Mouse (Mus musculus) limb, embryonic 13.5 days (tissue): ENCODE measurements around the gene Nmral1. TPM values are rescaled to one million over a fixed set of nuclear protein-coding genes. Genes with fewer than 3 reads are reported as not detected.
A peak's percentile ranks its signal among the peaks of the same experiment; 100 is the strongest.

ENCODE experiments used
- ATAC-seq: fragments of 200-750 bp; cut with Nextera tagmentation; 2 replicates; pipeline ENCODE4 v1.8.0; 2017; ENCODE audit warnings: low read depth, moderate number of reproducible peaks, moderate TSS enrichment; ENCODE audit not compliant: low FRiP score
- H3K27ac ChIP-seq: fragments of 300-500 bp; sonication (generic); 2 replicates; pipeline ENCODE4 v1.5.1; 2015; ENCODE audit warnings: inconsistent platforms, mild to moderate bottlenecking, moderate library complexity
- H3K27me3 ChIP-seq: fragments of 300-500 bp; sonication (generic); 2 replicates; pipeline ENCODE4 v1.6.1; 2015; ENCODE audit warnings: mild to moderate bottlenecking, inconsistent platforms
- H3K36me3 ChIP-seq: fragments of 300-500 bp; sonication (generic); 2 replicates; pipeline ENCODE4 v1.6.1; 2015; ENCODE audit warnings: inconsistent platforms, mild to moderate bottlenecking, moderate library complexity
- H3K4me1 ChIP-seq: fragments of 300-500 bp; sonication (generic); 2 replicates; pipeline ENCODE4 v1.6.1; 2015; ENCODE audit warnings: inconsistent platforms
- H3K4me2 ChIP-seq: fragments of 300-500 bp; sonication (generic); replicated peaks from 2 replicates; pipeline ENCODE4 v1.6.1; 2015; ENCODE audit warnings: inconsistent platforms, mild to moderate bottlenecking, moderate library complexity
- H3K4me3 ChIP-seq: fragments of 300-500 bp; sonication (generic); 2 replicates; pipeline ENCODE4 v1.5.1; 2015; ENCODE audit warnings: moderate library complexity, mild to moderate bottlenecking, inconsistent platforms
- H3K9ac ChIP-seq: fragments of 300-500 bp; sonication (generic); 2 replicates; pipeline ENCODE4 v1.6.1; 2015; ENCODE audit warnings: mild to moderate bottlenecking, inconsistent platforms
- H3K9me3 ChIP-seq: fragments of 300-500 bp; sonication (generic); 2 replicates; pipeline ENCODE4 v1.6.1; 2016; ENCODE audit warnings: inconsistent platforms
- WGBS: fragments of 180-500 bp; shearing (Covaris S2); methylation state at CpG from one replicate; pipeline ENCODE4 v1.1.7; 2015; 5-methylcytosine and 5-hydroxymethylcytosine counted together
- polyA plus RNA-seq: library from polyadenylated mRNA; unstranded; fragments of >200 nt; fragmentation: Nextera tagmentation; extraction: Ambion mirVana; gene quantifications from 2 replicates; pipeline ENCODE4 v1.2.1, GENCODE M21; 2015

Gene Nmral1
- polyA plus RNA-seq, 1 experiment from 2014 or later = 113 TPM

DNA sequence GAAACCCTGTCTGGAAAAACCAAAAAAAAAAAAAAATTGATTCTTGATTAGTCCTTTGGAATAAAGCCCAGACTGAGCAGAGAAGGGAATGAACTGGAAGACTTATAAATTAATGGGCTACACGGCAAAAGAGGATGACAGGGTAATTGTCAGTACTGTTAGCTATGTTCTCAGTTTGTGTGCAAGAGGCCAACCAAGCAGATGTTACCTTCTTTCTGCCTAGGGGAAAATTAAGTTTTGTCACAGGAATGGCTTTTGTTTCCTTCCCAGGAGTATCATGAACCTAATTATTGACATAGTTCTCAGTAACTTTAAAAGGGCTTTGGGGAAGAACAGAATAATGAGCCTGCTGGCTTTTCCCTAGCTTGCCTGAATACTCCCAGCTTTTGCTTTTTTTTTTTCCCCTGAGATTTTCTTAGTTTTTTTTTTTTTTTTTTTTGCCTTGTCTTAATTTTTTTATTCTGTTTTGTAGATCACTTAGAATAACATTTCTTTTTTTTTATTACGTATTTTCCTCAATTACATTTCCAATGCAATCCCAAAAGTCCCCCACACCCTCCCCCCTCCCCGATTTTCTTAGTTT is 11.7 kb upstream of the Nmral1 start:
- 72% methylated on average over 3 of the region's 3 CpGs for WGBS
- Histone ChIP-seq H3K4me1 (peaks cover 16% of the 10 kb centered on the region), H3K27ac (no peak overlapping the region), H3K27me3 (no peaks in the 10 kb centered on the region), H3K4me2 (no peak overlapping the region), H3K9me3 (no peaks in the 10 kb centered on the region), H3K9ac (no peak overlapping the region), H3K36me3 (0 out of 2 replicates have a peak, but pooled peaks cover 7% of the 10 kb centered on the region), H3K4me3 (no peak overlapping the region)
- ATAC-seq = no peak

DNA sequence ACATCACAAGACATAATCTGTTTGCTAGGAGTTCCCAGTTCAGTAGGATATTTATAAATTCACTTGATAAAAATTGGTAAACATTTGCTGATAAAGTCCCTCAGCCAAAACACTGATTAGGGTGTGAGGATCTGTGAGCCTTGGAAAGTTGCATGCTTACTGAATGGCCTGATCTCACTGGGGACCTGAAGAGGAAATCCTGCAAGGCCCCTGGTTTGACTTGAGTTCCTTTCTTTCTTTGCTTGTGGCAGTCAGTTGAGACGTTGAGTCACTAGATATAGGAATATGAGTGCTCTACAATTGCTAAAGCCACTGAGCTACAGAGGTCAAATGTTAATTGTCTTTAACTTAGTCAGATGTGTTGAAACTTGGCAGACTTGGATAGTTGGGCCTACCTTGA is 8.8 kb upstream of the Nmral1 start:
- no peak for ATAC-seq
- Histone ChIP-seq H3K4me2 (peak overlapping the region; percentile 88), H3K4me3 (no peak overlapping the region), H3K4me1 (peaks cover 22% of the 10 kb centered on the region), H3K9ac (no peak overlapping the region), H3K27me3 (no peaks in the 10 kb centered on the region), H3K27ac (no peak overlapping the region), H3K36me3 (no peaks in the 10 kb centered on the region), H3K9me3 (no peaks in the 10 kb centered on the region)
- WGBS = 59% methylated on average over 1 of the region's 1 CpGs

DNA sequence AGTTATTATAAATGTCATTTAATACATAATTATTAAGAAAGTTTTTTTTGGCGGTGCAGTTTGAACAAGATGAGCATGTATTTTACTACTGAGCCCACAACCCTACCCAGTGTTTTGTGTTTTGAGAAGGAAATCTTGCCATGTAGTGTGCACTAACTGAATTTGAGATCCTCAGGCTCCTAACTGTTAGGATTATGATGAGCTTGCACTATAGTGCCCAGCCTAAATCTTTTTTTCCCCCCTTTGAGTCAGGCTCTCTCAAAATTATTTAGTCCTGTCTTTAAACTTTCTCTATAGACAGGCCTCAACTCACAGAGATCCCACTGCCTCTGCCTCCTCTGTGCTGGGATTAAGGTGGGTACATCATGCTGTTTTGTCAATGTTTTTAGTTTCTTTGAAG is 8.4 kb upstream of the Nmral1 start:
- ATAC-seq = no peak
- Histone ChIP-seq H3K27me3 (no peaks in the 10 kb centered on the region), H3K36me3 (no peaks in the 10 kb centered on the region), H3K9me3 (no peaks in the 10 kb centered on the region), H3K4me1 (peaks cover 22% of the 10 kb centered on the region), H3K4me3 (peak overlapping the region; percentile 85), H3K27ac (no peak overlapping the region), H3K4me2 (peak overlapping the region; percentile 88), H3K9ac (0 out of 2 replicates have a peak overlapping the region, but pooled peaks have one; percentile 92)
- 92% methylated on average over 1 of the region's 1 CpGs for WGBS

DNA sequence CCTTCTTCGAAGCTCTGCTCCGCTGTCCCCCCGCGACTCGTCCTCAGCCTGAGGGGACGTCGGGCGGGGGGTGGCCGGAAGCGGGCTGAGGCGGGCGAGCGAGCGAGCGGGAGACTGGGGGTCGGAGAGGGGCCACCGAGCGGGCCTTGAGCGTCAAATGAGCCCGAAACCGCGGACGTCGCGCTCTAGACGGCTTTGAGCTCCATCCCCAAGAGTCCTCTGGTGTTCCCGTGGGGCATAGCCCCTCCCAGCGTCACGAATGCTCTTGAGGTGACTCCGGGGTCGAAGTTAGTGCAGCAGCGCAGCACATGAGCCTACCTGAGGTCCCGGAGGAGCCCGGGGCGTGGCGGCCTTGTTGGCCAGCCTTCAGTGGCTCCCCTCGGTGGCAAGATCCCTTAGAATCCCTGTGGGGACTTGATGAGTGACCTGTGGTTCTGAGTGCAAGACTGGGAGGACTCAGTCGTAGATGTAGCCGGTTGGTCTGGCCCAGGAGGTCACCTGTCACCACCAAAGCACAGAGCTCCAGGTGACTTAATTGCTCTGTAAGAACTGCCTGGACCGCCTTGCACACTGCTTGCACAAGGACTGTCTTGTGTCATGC is 7.5 kb upstream of the Nmral1 start:
- H3K4me1 ChIP-seq = peaks cover 22% of the 10 kb centered on the region
- no peaks in the 10 kb centered on the region for H3K36me3 ChIP-seq
- peak overlapping the region; percentile 83 for H3K27ac ChIP-seq
- peak; percentile 60; the same call in 1 of the 2 replicates for ATAC-seq
- H3K9ac ChIP-seq = peak overlapping the region; percentile 92
- peak overlapping the region; percentile 88 for H3K4me2 ChIP-seq
- no peaks in the 10 kb centered on the region for H3K27me3 ChIP-seq
- H3K9me3 ChIP-seq = no peaks in the 10 kb centered on the region
- H3K4me3 ChIP-seq = peak overlapping the region; percentile 85
- under 1% methylated on average over 39 of the region's 40 CpGs for WGBS

DNA sequence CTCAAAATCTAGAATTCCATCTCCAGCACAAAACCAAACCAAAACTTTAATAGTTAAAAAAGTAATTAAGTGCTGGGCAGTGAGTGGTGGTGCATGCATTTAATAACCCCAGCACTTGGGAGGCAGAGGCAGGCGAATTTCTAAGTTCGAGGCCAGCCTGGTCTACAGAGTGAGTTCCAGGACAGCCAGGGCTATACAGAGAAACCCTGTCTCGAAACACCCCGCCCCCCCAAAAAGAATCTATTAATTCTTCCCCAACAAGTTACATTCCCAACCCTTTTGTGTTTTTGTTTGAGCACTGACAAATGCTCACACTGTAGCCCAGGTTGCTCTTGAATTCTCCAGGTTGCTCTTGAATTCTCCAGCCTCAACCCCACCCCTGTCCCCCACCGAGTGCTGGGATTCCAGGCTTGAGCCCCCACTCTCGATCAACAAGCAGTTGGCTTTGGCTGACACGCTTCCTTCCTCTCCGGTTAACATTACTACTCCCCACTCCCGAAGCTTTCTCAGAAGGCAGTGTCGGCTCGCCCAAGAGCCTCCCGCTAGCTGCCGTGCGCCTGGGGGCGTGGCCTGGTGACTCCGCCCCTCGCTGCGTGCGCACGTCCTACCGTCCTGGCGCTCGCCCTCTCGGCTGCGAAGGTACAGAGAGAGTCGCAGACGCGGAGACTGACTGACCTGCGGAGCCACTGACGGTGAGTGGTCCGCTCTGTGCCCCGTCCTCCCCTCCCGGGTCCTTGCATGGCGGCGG is 6.8 kb upstream of the Nmral1 start, which contains the start of gene Hmox2:
Hmox2 (plus strand) TSS at position 582 of the 748 bp plus-strand sequence.
- H3K27ac ChIP-seq = peak within 1 kb of the TSS; percentile 83
- H3K9me3 ChIP-seq = no peaks in the 10 kb centered on the region
- peaks cover 22% of the 10 kb centered on the region for H3K4me1 ChIP-seq
- H3K36me3 ChIP-seq = no peaks in the 10 kb centered on the region
- 5% methylated on average over 34 of the region's 35 CpGs for WGBS
- no peaks in the 10 kb centered on the region for H3K27me3 ChIP-seq
- ATAC-seq = peak; percentile 95
- H3K4me3 ChIP-seq = peak within 1 kb of the TSS; percentile 85
- peak within 1 kb of the TSS; percentile 88 for H3K4me2 ChIP-seq
- H3K9ac ChIP-seq = peak within 1 kb of the TSS; percentile 92

DNA sequence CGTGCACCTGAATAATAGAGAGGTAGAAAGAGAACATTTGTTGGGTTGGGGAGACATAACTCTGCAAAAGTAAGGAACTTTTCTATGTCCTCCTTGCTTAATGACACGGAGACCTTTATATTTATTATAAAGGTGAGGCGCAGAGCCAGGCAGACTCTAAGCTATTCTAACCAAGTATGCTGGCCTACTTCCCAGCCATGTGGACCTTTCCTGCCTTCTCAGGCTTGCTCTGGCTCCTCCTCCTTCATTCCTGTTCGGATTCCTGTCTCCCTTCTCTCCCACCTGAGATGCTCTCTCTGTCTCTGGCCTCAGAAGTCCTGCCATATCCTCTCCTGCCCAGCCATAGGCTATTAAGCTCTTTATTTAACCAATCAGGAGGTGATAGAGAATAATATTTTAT is 6.1 kb upstream of the Nmral1 start:
- Histone ChIP-seq H3K9ac (no peak overlapping the region), H3K4me2 (peak overlapping the region; percentile 88; the same call in 1 of the 2 replicates), H3K9me3 (no peaks in the 10 kb centered on the region), H3K4me3 (no peak overlapping the region), H3K27ac (no peak overlapping the region), H3K4me1 (peaks cover 22% of the 10 kb centered on the region), H3K36me3 (no peaks in the 10 kb centered on the region), H3K27me3 (no peaks in the 10 kb centered on the region)
- WGBS = 77% methylated on average over 4 of the region's 4 CpGs
- ATAC-seq = no peak

DNA sequence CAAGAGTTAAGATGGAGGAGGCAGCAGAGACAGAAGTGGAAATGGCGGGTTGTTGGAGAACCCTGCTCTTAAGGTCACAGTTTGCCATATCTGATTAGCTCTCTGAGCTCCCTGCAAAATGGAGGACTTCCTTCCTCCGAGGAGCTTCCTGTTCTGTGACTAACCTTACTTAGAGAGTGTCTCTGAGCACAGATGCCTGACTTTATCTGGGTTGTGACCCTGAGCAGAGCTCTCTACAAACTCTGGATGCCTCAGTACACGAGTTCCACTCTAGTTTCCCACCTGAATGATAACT is 3.7 kb upstream of the Nmral1 start:
- WGBS = 74% methylated on average over 3 of the region's 3 CpGs
- no peak for ATAC-seq
- no peak overlapping the region for H3K9ac ChIP-seq
- H3K9me3 ChIP-seq = no peaks in the 10 kb centered on the region
- H3K4me3 ChIP-seq = no peak overlapping the region
- no peaks in the 10 kb centered on the region for H3K36me3 ChIP-seq
- H3K4me1 ChIP-seq = peaks cover 24% of the 10 kb centered on the region
- no peaks in the 10 kb centered on the region for H3K27me3 ChIP-seq
- H3K27ac ChIP-seq = no peak overlapping the region
- no peak overlapping the region for H3K4me2 ChIP-seq

DNA sequence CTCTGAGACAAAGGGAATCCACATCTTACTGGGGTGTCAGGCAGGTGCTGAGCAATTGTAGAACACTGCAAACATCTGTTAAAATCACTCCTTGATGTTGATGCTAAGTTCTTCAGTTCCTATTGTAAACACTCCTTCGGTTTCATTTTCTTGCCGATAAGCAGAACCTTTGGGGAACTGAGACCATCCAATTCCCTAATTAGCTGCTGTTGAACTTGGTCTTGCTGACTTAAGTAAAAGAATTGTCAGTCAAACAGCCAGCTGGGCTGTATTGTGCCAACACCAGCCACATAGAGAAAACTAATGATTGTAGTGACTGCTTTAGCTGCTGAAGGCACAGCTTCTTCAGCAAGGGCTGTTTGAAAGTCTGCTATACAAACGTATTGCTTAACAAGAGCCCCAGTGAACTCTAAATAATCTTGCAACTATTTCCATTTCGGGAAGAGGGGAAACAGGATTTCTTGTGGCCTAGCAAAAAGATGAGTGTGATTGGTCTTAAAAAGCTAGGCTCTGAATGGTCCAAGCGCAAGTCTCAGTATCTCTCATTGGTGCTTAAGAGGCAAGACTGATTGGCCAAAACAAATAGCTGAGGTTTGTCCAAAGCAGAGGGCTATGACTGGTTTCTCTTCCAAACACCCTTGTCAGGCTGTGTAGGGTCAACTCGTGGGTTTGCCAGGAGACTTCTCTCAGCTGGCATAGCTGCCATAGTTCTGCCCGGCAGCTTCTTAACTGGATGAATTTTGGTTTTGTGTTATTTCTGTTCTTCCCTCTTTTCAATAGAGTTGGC is 3.2 kb upstream of the Nmral1 start:
- no peak for ATAC-seq
- H3K27me3 ChIP-seq = no peaks in the 10 kb centered on the region
- no peaks in the 10 kb centered on the region for H3K9me3 ChIP-seq
- H3K4me2 ChIP-seq = no peak overlapping the region
- 80% methylated on average over 7 of the region's 7 CpGs for WGBS
- H3K9ac ChIP-seq = no peak overlapping the region
- no peaks in the 10 kb centered on the region for H3K36me3 ChIP-seq
- peaks cover 23% of the 10 kb centered on the region for H3K4me1 ChIP-seq
- H3K27ac ChIP-seq = no peak overlapping the region
- no peak overlapping the region for H3K4me3 ChIP-seq

DNA sequence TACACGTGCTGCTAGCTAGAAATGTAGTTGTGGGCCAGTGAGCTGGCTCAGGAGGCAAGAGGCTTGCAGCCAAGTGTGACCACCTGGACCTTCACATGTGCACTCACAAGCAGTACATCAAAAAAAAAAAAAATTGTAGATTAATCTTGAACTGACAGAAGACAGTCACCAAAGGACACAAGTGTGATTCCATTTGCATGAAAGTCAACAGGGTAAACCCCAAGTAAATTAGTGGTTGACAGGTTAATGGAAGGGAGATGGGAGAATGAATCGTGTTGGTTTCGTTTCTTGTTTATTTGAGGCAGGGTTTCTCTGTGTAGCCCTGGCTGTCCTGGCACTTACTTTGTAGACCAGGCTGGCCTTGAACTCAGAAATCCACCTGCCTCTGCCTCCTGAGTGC is 1.3 kb downstream of the Nmral1 start:
- no peaks in the 10 kb centered on the region for H3K27me3 ChIP-seq
- H3K4me3 ChIP-seq = peak overlapping the region; percentile 69
- H3K4me1 ChIP-seq = peaks cover 12% of the 10 kb centered on the region
- ATAC-seq = no peak
- no peak overlapping the region for H3K27ac ChIP-seq
- 51% methylated on average over 3 of the region's 3 CpGs for WGBS
- peak overlapping the region; percentile 66 for H3K4me2 ChIP-seq
- H3K36me3 ChIP-seq = peaks cover 37% of the 10 kb centered on the region
- H3K9me3 ChIP-seq = no peaks in the 10 kb centered on the region
- peak overlapping the region; percentile 79 for H3K9ac ChIP-seq

DNA sequence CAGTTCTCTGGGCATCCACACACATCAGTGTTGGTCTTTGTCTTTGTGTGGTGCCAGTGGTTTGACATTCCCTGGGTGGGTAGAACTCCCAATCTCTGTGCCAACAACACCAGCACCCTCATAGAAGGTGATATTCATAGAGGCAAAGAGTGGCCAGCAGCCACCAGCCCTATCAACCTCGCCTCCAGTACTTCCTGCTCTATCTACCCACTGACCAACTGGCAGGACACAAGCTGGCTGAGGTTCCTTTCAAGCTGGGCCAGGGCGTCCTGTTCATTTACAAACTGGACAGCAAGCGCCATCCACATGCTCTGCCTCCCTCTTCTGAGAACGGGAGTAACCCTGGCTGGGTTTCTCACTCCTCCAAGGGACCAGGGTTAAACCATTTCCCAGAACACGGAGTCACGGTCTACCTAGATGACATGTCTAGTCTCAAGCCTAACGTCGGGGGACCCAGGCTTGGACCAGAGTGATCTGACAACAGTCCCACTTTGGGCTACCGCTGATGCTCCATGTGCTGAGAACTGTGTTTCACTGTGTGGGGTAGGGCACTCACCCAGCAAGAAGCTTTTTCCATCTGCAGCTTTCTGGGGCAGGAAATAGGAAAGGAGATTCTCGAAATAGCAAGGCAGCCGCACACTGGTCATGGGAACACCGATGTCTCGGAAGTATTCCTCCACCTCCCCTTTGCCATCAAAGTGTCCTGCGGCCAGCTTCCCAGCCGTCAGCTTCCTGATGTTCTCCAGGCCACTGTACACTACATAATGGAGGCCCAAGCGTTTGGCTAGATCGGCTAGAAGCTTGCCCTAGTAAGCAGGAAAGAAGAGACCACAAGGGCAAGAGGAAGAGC is 5.1 kb downstream of the Nmral1 start:
- no peaks in the 10 kb centered on the region for H3K9me3 ChIP-seq
- 88% methylated on average over 17 of the region's 17 CpGs for WGBS
- no peak overlapping the region for H3K4me3 ChIP-seq
- H3K27ac ChIP-seq = no peak overlapping the region
- H3K36me3 ChIP-seq = peaks cover 72% of the 10 kb centered on the region
- peaks cover 8% of the 10 kb centered on the region for H3K4me1 ChIP-seq
- no peaks in the 10 kb centered on the region for H3K27me3 ChIP-seq
- no peak overlapping the region for H3K9ac ChIP-seq
- H3K4me2 ChIP-seq = no peak overlapping the region
- no peak for ATAC-seq

DNA sequence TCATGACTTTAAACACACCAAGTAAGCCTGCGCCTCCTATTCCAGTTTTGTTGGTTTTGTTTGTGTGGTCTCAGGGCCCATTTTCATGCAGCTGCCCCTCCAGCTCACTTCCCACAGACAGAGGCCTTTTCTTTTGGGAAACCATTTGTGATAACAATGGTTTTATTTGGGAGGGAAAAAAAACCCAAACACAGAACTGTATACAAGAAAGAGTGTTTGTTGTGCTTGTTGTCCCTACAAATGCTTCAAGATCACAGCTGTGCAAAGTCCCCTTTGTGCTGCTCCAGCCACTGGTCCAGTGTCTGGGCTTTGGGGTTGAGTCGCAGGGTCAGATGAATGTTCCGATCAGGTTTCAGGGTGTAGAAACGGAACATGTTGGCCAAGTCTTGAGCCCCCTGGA is 8.0 kb downstream of the Nmral1 start:
- no peak overlapping the region for H3K4me2 ChIP-seq
- peaks cover 94% of the 10 kb centered on the region for H3K36me3 ChIP-seq
- 94% methylated on average over 4 of the region's 4 CpGs for WGBS
- H3K27me3 ChIP-seq = no peaks in the 10 kb centered on the region
- no peak overlapping the region for H3K9ac ChIP-seq
- no peak overlapping the region for H3K27ac ChIP-seq
- no peak overlapping the region for H3K4me3 ChIP-seq
- no peaks in the 10 kb centered on the region for H3K4me1 ChIP-seq
- no peaks in the 10 kb centered on the region for H3K9me3 ChIP-seq
- no peak for ATAC-seq
